Mouse (Mus musculus) spleen, adult 2 months (tissue): ENCODE data around the gene Mzt1.

Source experiments
- CTCF ChIP-seq: fragments of 200-500 bp; IDR thresholded peaks from 2 replicates; pipeline ENCODE4 v1.5.1; 2011; ENCODE audit warnings: mild to moderate bottlenecking, inconsistent platforms; ENCODE audit not compliant: insufficient read depth, insufficient read length, insufficient replicate concordance; ENCODE audit errors: extremely low read depth
- POLR2A ChIP-seq: fragments of 200-500 bp; IDR thresholded peaks from 2 replicates; pipeline ENCODE4 v1.6.1; 2011; ENCODE audit warnings: low read depth, low read length, inconsistent platforms

DNA sequence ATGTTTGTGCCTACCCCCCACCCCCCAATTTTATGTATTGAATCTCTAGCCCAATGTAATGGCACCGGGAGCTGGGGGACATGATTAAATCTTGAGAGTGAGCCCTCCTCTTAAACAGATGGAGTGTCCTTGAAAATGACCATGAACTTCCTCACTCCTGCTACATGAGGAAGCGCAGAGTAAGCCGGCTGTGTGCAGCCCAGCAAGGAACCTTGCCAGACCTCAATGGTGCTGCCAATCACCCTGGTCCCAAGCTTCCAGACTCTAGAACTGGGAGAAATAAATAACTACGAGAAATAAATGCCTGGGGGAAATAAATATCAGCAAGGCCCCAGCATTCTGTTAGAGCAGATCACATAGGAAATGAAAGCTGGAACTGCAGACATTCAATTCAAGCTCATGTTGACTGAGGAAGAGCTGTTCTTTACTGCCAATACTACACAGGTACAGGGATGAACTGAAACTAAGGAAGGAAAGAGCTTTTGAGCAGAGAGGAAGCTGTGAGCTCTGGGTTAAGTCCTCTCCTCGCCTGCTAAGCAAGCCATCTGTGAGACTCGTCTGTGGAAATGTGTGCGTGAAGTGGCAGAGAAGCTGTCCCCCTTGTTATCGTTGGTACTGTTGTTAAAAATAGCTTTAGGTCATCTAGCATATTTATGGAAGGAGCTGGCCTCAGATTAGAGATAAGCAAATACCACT is 35.6 kb downstream of the Mzt1 start:
- TF ChIP-seq POLR2A (no peak), CTCF (no peak)
